Comparison of ENCODE assay signal across 1 mouse cellular context in genomic region chr1:156972391-156972790, GRCm38 (mm10).
TF ChIP-seq lines count a peak whose summit lies in the region.

No protein-coding gene starts in this region.

TF ChIP-seq in MEL, 35 proteins besides CTCF, POLR2A, EP300 and RAD21 (continued from another document):
- TF ChIP-seq USF1 (IDR thresholded peaks at IDR 0.05; ENCODE audit: low read depth, low read length) = no peak
- no peak for TF ChIP-seq TBP (IDR thresholded peaks at IDR 0.05; ENCODE audit: low read depth, low read length)
- no peak for TF ChIP-seq MAFK (IDR thresholded peaks at IDR 0.05; ENCODE audit: borderline replicate concordance, low read depth, low read length)
- peak; percentile 87 for TF ChIP-seq TCF12 (IDR thresholded peaks at IDR 0.05; ENCODE audit: low read depth, low read length)
- no peak for TF ChIP-seq GABPA (IDR thresholded peaks at IDR 0.05; ENCODE audit: low read depth, low read length)
- no peak for TF ChIP-seq KAT2A (conservative IDR thresholded peaks at IDR 0.05; ENCODE audit: low read depth, low read length)
- TF ChIP-seq ZC3H11A (IDR thresholded peaks at IDR 0.05; ENCODE audit: low read depth, low read length) = no peak
- TF ChIP-seq SIN3A (IDR thresholded peaks at IDR 0.05; ENCODE audit: low read length) = no peak
- no peak for TF ChIP-seq CHD1 (IDR thresholded peaks at IDR 0.05; ENCODE audit: low read depth, low read length)
- no peak for TF ChIP-seq ZMIZ1 (IDR thresholded peaks at IDR 0.05; ENCODE audit: low read depth, low read length)
- TF ChIP-seq UBTF (IDR thresholded peaks at IDR 0.05; ENCODE audit: borderline replicate concordance, insufficient read depth, low read depth, low read length) = no peak
- TF ChIP-seq MYB (IDR thresholded peaks at IDR 0.05; ENCODE audit: low read depth, low read length) = no peak
- peak; percentile 87 for TF ChIP-seq GATA1 (IDR thresholded peaks at IDR 0.05; ENCODE audit: low read depth, low read length)
- no peak for TF ChIP-seq POLR2AphosphoS2 (IDR thresholded peaks at IDR 0.05; ENCODE audit: low read length)
- TF ChIP-seq MEF2A (IDR thresholded peaks at IDR 0.05; ENCODE audit: extremely low read depth, insufficient replicate concordance, low read depth, low read length, poor library complexity, severe bottlenecking) = no peak
- no peak for TF ChIP-seq MAZ (IDR thresholded peaks at IDR 0.05; ENCODE audit: low read depth, low read length)
TF ChIP-seq in MEL: peak in this region for 6.
